Mouse (Mus musculus) heart, embryonic 14.5 days (tissue): ENCODE data around the gene Rbms3. TPM values are rescaled to one million over a fixed set of nuclear protein-coding genes. Genes with fewer than 3 reads are reported as not detected.

Experiments
- ATAC-seq: fragments of 200-750 bp; cut with Nextera tagmentation; 2 replicates; pipeline ENCODE4 v1.8.0; 2017; ENCODE audit warnings: low read depth, moderate TSS enrichment; ENCODE audit not compliant: insufficient number of reproducible peaks, insufficient read depth, low FRiP score
- H3K27ac ChIP-seq, 2 experiments: fragments of 200-500 bp in 1 of 2; fragments of 300-500 bp in 1 of 2; sonication (generic) in 1 of 2; replicated peaks in 1 of 2; 2 replicates each; pipeline ENCODE4 v1.5.1; 2012 to 2014; ENCODE audit warnings: low read depth in 2 of 2, low read length in 2 of 2, control low read depth in 1 of 2, mild to moderate bottlenecking in 1 of 2, mixed read lengths in 1 of 2; ENCODE audit not compliant: control insufficient read depth in 1 of 2, insufficient read depth in 1 of 2
- H3K27me3 ChIP-seq: fragments of 300-500 bp; sonication (generic); 2 replicates; pipeline ENCODE4 v1.6.1; 2014; ENCODE audit warnings: mild to moderate bottlenecking, low read length, control low read depth; ENCODE audit not compliant: control insufficient read depth, insufficient read depth
- H3K36me3 ChIP-seq: fragments of 300-500 bp; sonication (generic); 2 replicates; pipeline ENCODE4 v1.6.1; 2014; ENCODE audit warnings: mild to moderate bottlenecking, control low read depth, low read length, mixed read lengths; ENCODE audit not compliant: control insufficient read depth, insufficient read depth
- H3K4me1 ChIP-seq, 2 experiments: fragments of 200-500 bp in 1 of 2; fragments of 300-500 bp in 1 of 2; sonication (generic) in 1 of 2; 2 replicates each; pipeline ENCODE4 v1.6.1; 2012 to 2014; ENCODE audit warnings: low read length in 2 of 2, control low read depth in 1 of 2, mixed read lengths in 1 of 2; ENCODE audit not compliant: control insufficient read depth in 2 of 2, insufficient read depth in 2 of 2
- H3K4me2 ChIP-seq: fragments of 300-500 bp; sonication (generic); 2 replicates; pipeline ENCODE4 v1.6.1; 2014; ENCODE audit warnings: mild to moderate bottlenecking, low read length
- H3K4me3 ChIP-seq, 2 experiments: fragments of 200-500 bp in 1 of 2; fragments of 300-500 bp in 1 of 2; sonication (generic) in 1 of 2; 2 replicates each; pipeline ENCODE4 v1.5.1; 2012 to 2014; ENCODE audit warnings: low read length in 2 of 2, mild to moderate bottlenecking in 2 of 2, control low read depth in 1 of 2, low read depth in 1 of 2, moderate library complexity in 1 of 2; ENCODE audit not compliant: control insufficient read depth in 1 of 2, insufficient read depth in 1 of 2
- H3K9ac ChIP-seq: fragments of 300-500 bp; sonication (generic); 2 replicates; pipeline ENCODE4 v1.6.1; 2014; ENCODE audit warnings: mild to moderate bottlenecking, low read length
- H3K9me3 ChIP-seq: fragments of 300-500 bp; sonication (generic); 2 replicates; pipeline ENCODE4 v1.6.1; 2016; ENCODE audit warnings: low read length, control low read depth; ENCODE audit not compliant: control insufficient read depth
- WGBS: fragments of 180-500 bp; shearing (Covaris S2); extraction: QIAGEN DNeasy Blood & Tissue Kit; methylation state at CpG from one replicate; pipeline ENCODE4 v1.1.7; 2014; 5-methylcytosine and 5-hydroxymethylcytosine counted together
- polyA plus RNA-seq: library from polyadenylated mRNA; unstranded; fragments of >200 nt; fragmentation: Nextera tagmentation; extraction: Ambion mirVana; gene quantifications from 2 replicates; pipeline ENCODE4 v1.2.1, GENCODE M21; 2014

The Rbms3 gene
- polyA plus RNA-seq, 1 experiment from 2014 or later, result 39.4 TPM

- WGBS, result 42% methylated on average over 7 of the region's 7 CpGs
- peaks cover 0 to 4% of the 10 kb centered on the region in 2 experiments; a peak in 2 of 4 replicates for H3K4me1 ChIP-seq
- no peak overlapping the region for H3K4me3 ChIP-seq
- no peaks in the 10 kb centered on the region for H3K9me3 ChIP-seq
- peak overlapping the region; percentile 52 to 73; a peak in 2 of 4 replicates for H3K27ac ChIP-seq
- peak; percentile 56; the same call in 1 of the 2 replicates for ATAC-seq
- no peaks in the 10 kb centered on the region for H3K36me3 ChIP-seq
- no peak overlapping the region for H3K4me2 ChIP-seq
- H3K9ac ChIP-seq, result no peak overlapping the region
- H3K27me3 ChIP-seq, result no peaks in the 10 kb centered on the region
Measured at GRCm38 (mm10) chr9:117373164-117373741, 256.5 kb downstream of the Rbms3 start.

DNA sequence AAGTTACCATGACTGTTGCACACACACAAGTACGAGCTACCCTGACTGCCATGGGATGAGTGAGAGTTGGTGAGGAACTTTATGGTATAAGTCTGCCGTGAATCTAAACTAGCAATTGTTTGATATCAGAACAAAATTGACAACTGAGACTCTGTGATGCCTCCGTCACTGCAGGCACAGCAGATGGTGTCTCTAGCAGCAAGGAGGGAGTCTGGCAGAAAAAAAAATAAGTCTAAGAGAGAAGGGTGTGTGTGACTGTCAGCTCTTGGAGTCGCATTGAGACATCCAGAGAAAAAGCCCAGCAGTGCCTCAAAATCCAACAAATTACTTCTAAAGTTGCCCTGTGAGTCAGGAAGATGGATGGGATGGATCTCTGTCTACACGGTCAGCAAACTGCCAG, 257.7 kb downstream of the Rbms3 start:
- Histone ChIP-seq H3K27me3 (no peaks in the 10 kb centered on the region), H3K4me2 (no peak overlapping the region), H3K27ac (no peak overlapping the region), H3K36me3 (no peaks in the 10 kb centered on the region), H3K9ac (no peak overlapping the region), H3K9me3 (no peaks in the 10 kb centered on the region), H3K4me1 (peaks cover 0 to 4% of the 10 kb centered on the region in 2 experiments; a peak in 2 of 4 replicates), H3K4me3 (no peak overlapping the region)
- 85% methylated on average over 5 of the region's 5 CpGs for WGBS
- ATAC-seq, result no peak

DNA sequence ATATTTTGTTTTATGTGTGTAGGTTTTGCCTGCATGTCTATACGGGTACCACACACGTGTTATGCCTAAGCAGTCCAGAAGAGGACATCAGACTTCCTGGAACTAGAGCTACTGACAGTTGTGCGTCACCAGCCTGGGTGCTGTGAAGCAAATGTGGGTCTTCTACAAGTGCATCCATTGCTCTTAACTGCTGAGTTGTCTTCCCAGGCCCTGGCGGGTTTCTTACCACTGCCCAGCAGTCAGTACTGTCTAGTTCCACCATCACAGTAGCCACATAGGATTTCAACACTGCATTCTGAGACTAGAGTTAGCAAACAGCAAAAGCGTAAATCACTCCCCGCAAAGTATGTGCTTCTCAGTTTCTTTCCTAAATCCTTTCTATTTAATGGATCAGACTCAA, 259.6 kb downstream of the Rbms3 start:
- no peak overlapping the region for H3K9ac ChIP-seq
- H3K4me2 ChIP-seq, result no peak overlapping the region
- H3K27me3 ChIP-seq, result no peaks in the 10 kb centered on the region
- H3K27ac ChIP-seq, result no peak overlapping the region
- peaks cover 0 to 4% of the 10 kb centered on the region in 2 experiments; a peak in 2 of 4 replicates for H3K4me1 ChIP-seq
- 93% methylated on average over 6 of the region's 6 CpGs for WGBS
- no peak for ATAC-seq
- H3K4me3 ChIP-seq, result no peak overlapping the region
- H3K36me3 ChIP-seq, result no peaks in the 10 kb centered on the region
- no peaks in the 10 kb centered on the region for H3K9me3 ChIP-seq

DNA sequence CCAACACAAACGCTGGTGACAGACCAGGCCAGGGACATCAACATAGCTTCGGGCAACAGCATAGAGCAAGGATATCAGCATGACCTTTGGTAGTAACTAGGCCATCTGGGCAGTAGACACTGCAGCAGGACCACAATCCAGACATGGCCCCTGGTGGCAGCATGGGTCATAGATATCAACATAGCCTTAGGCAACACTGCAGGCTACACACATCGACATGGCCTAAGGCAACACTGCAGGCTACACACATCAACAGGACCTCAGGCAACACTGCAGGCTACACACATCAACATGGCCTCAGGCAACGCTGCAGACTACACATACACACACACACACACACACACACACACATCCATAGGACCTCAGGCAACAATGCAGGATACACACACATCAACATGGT, 261.7 kb downstream of the Rbms3 start:
- no peaks in the 10 kb centered on the region for H3K36me3 ChIP-seq
- H3K27me3 ChIP-seq, result no peaks in the 10 kb centered on the region
- no peak for ATAC-seq
- H3K4me2 ChIP-seq, result no peak overlapping the region
- no peak overlapping the region for H3K4me3 ChIP-seq
- no peaks in the 10 kb centered on the region for H3K4me1 ChIP-seq
- no peaks in the 10 kb centered on the region for H3K9me3 ChIP-seq
- no peak overlapping the region for H3K9ac ChIP-seq
- 91% methylated on average over 4 of the region's 4 CpGs for WGBS
- H3K27ac ChIP-seq, result no peak overlapping the region

DNA sequence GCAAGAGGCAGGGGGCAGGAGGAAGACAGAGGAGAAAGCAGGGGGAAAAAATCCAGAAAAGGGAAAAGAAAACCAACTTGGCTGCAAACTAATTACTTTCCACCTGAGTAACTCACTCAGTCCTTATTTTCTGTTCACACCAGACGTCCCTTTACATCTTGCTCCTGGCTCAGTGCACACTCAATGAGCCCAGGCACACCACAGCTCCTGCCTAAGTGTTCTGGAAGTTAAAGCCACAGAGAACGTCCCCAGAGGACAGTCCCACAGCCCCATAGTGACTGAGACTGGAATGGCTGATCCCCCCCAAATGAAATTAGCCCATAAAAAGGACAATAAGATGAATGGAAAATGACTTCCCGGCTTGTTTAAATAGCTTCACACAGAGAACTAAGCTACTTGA, 265.1 kb downstream of the Rbms3 start:
- Histone ChIP-seq H3K4me2 (no peak overlapping the region), H3K9ac (no peak overlapping the region), H3K4me3 (no peak overlapping the region), H3K36me3 (no peaks in the 10 kb centered on the region), H3K9me3 (no peaks in the 10 kb centered on the region), H3K27ac (no peak overlapping the region), H3K4me1 (no peaks in the 10 kb centered on the region), H3K27me3 (no peaks in the 10 kb centered on the region)
- WGBS, result 73% methylated on average over 3 of the region's 3 CpGs
- no peak for ATAC-seq

GRCm38 (mm10) chr9:117361431-117361830, 268.3 kb downstream of the Rbms3 start:
- WGBS, result 77% methylated on average over 5 of the region's 5 CpGs
- Histone ChIP-seq H3K9ac (no peak overlapping the region), H3K4me2 (no peak overlapping the region), H3K4me1 (peaks cover 2 to 5% of the 10 kb centered on the region in 2 experiments; a peak in 2 of 4 replicates), H3K27me3 (no peaks in the 10 kb centered on the region), H3K4me3 (no peak overlapping the region), H3K9me3 (no peaks in the 10 kb centered on the region), H3K36me3 (no peaks in the 10 kb centered on the region), H3K27ac (no peak overlapping the region)
- no peak for ATAC-seq

DNA sequence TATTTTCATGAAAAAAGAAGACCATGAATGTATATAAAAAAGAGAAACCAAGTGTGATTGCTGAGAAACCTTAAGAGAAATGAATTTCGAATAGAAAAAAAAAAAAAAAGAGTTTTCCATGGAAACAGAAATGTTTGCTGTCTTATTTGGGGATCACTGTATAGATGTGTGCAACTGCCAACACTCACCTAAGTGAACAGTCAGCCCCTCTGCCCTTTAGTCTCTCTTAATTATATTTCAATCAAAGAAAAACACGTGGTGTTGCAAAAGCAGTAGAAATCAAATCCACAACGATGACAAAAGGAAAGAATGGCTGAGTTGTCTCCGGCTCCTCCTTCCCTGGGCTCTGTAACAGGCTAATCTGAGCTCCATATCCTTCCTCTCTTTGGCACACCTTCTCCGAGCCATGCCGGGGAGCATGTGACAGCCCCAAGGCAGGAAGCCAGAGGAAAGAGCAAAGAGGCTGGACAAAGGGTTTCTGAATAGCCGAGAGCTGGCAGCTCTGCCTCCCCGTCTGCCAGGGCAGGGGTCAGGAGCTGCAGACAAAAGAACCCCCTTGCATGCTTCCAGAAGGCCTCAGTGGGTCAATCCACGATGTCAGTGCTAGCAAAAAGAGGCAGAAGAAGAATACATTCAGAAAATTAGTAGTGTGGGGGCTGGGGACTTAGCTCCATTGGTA, 272.8 kb downstream of the Rbms3 start:
- peak; percentile 93 for ATAC-seq
- Histone ChIP-seq H3K27me3 (no peaks in the 10 kb centered on the region), H3K9ac (no peak overlapping the region), H3K9me3 (no peaks in the 10 kb centered on the region), H3K36me3 (no peaks in the 10 kb centered on the region), H3K4me1 (peaks cover 2 to 5% of the 10 kb centered on the region in 2 experiments; a peak in 2 of 4 replicates), H3K4me3 (no peak overlapping the region), H3K27ac (peak overlapping the region; percentile 34 to 77), H3K4me2 (no peak overlapping the region)
- WGBS, result 20% methylated on average over 9 of the region's 9 CpGs
